Mouse (Mus musculus) midbrain, embryonic 16.5 days (tissue): ENCODE data around the gene Unc13a. TPM values are rescaled to one million over a fixed set of nuclear protein-coding genes. Genes with fewer than 3 reads are reported as not detected.

Experiments used
- ATAC-seq: fragments of 200-750 bp; cut with Nextera tagmentation; 2 replicates; pipeline ENCODE4 v1.8.0; 2017; ENCODE audit warnings: moderate TSS enrichment
- H3K27ac ChIP-seq: fragments of 300-500 bp; sonication (generic); 2 replicates; pipeline ENCODE4 v1.5.1; 2014; ENCODE audit warnings: mild to moderate bottlenecking, low read length, mixed read lengths
- H3K27me3 ChIP-seq: fragments of 300-500 bp; sonication (generic); 2 replicates; pipeline ENCODE4 v1.6.1; 2014; ENCODE audit warnings: low read depth, low read length, mixed read lengths; ENCODE audit not compliant: control insufficient read depth, insufficient read depth
- H3K36me3 ChIP-seq: fragments of 300-500 bp; sonication (generic); 2 replicates; pipeline ENCODE4 v1.6.1; 2014; ENCODE audit warnings: mild to moderate bottlenecking, low read length, moderate library complexity, mixed read lengths; ENCODE audit not compliant: control insufficient read depth, insufficient read depth
- H3K4me1 ChIP-seq: fragments of 300-500 bp; sonication (generic); 2 replicates; pipeline ENCODE4 v1.6.1; 2014; ENCODE audit warnings: mild to moderate bottlenecking, low read length, mixed read lengths; ENCODE audit not compliant: control insufficient read depth, insufficient read depth
- H3K4me2 ChIP-seq: fragments of 300-500 bp; sonication (generic); 2 replicates; pipeline ENCODE4 v1.6.1; 2014; ENCODE audit warnings: mild to moderate bottlenecking, low read length, mixed read lengths
- H3K4me3 ChIP-seq: fragments of 300-500 bp; sonication (generic); 2 replicates; pipeline ENCODE4 v1.5.1; 2014; ENCODE audit warnings: low read depth, mild to moderate bottlenecking, low read length, moderate library complexity, mixed read lengths
- H3K9ac ChIP-seq: fragments of 300-500 bp; sonication (generic); 2 replicates; pipeline ENCODE4 v1.6.1; 2014; ENCODE audit warnings: low read depth, low read length, mixed read lengths
- H3K9me3 ChIP-seq: fragments of 300-500 bp; sonication (generic); replicated peaks from 2 replicates; pipeline ENCODE4 v1.6.1; 2014; ENCODE audit warnings: mild to moderate bottlenecking, low read length, mixed read lengths; ENCODE audit not compliant: control insufficient read depth, poor library complexity, severe bottlenecking
- WGBS: fragments of 180-500 bp; shearing (Covaris S2); extraction: QIAGEN DNeasy Blood & Tissue Kit; methylation state at CpG from one replicate; pipeline ENCODE4 v1.1.7; 2014; 5-methylcytosine and 5-hydroxymethylcytosine counted together
- polyA plus RNA-seq: library from polyadenylated mRNA; unstranded; fragments of >200 nt; fragmentation: Nextera tagmentation; extraction: Ambion mirVana; gene quantifications from 2 replicates; pipeline ENCODE4 v1.2.1, GENCODE M21; 2015

The Unc13a gene
- polyA plus RNA-seq, 1 experiment from 2014 or later = 23.5 TPM

DNA sequence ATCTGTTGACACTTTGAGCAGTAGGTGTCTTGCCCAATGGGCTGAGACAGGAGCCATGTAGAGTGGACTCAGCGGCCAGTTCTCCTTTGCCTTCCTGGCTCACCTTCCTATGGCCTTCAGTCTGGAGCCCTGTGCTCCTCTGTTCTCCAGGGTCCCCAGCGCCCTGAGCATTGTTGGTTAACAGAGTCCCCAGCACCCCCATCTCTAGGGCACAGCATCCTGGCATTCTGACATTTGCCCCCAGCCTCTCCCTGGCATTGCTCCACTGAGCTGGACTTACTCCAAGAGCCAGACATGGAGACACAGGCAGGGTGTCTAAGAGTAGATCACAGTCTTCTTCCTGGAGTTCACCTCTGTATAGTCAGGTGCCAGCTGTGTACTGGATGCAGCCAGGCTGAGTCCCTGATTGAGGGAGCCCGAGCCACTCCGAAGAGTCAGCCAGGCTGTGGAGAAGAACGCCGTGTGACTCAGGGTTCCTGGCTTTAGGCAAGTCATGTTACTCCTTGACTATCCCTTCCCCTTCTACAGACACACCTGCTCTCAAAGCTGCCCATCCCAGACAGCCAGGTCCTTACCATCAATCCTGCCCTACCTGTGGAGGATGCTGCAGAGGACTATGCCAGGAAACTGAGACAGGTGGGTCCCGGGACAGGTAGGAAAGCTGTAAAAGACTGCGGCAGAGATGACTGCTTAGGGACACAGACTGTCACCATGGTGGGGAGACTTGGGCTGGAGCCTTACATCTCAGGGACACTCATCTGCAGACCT lies 77.8 kb downstream of the Unc13a start:
- ATAC-seq = no peak
- WGBS = 91% methylated on average over 8 of the region's 8 CpGs
- Histone ChIP-seq H3K36me3 (no peaks in the 10 kb centered on the region), H3K4me1 (peaks cover 21% of the 10 kb centered on the region), H3K27ac (no peak overlapping the region), H3K4me2 (no peak overlapping the region), H3K27me3 (no peaks in the 10 kb centered on the region), H3K4me3 (no peak overlapping the region), H3K9me3 (no peaks in the 10 kb centered on the region), H3K9ac (no peak overlapping the region)

DNA sequence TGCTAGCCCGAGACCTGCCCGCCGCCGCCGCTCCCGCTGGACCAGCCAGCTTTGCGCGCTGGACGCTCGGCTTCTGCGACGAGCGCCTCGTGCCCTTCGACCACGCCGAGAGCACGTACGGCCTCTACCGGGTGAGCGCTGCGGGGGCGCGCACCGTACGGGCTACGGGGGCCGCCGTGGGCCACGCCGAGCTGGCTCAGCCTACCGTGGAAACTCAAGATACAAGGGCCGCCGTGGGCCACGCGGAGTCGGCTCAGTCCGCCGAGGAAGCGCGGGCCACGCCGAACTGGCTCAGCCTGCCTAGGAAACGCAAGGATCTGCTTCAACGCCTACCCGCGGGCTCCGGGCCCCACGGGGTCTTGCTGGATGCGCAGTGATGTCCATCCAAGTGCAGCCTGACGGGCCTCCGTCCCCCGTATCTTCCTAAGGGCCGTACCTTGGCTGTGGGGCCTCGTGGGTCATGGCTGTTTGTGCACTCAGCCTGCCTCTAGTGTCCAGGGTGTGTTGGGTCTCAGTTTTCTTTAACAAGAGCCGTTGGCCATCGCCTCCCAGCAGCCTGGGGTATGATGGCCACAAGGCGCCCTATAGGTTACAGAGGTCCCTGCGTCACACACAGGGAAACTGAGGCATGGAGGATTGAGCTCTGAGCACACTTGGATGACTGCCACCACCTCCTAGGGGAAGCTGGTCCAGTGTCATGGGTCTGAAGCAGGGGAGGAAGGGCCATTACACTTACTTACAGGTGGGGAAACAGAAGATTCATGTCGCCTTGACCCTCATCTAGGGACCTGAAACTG lies 79.0 kb downstream of the Unc13a start:
- Histone ChIP-seq H3K4me2 (peak overlapping the region; percentile 99), H3K4me3 (peak overlapping the region; percentile 86), H3K9ac (peak overlapping the region; percentile 97), H3K4me1 (peaks cover 21% of the 10 kb centered on the region), H3K27me3 (no peaks in the 10 kb centered on the region), H3K9me3 (no peaks in the 10 kb centered on the region), H3K36me3 (no peaks in the 10 kb centered on the region), H3K27ac (peak overlapping the region; percentile 99)
- WGBS = 5% methylated on average over 53 of the region's 60 CpGs
- peak; percentile 76 for ATAC-seq

DNA sequence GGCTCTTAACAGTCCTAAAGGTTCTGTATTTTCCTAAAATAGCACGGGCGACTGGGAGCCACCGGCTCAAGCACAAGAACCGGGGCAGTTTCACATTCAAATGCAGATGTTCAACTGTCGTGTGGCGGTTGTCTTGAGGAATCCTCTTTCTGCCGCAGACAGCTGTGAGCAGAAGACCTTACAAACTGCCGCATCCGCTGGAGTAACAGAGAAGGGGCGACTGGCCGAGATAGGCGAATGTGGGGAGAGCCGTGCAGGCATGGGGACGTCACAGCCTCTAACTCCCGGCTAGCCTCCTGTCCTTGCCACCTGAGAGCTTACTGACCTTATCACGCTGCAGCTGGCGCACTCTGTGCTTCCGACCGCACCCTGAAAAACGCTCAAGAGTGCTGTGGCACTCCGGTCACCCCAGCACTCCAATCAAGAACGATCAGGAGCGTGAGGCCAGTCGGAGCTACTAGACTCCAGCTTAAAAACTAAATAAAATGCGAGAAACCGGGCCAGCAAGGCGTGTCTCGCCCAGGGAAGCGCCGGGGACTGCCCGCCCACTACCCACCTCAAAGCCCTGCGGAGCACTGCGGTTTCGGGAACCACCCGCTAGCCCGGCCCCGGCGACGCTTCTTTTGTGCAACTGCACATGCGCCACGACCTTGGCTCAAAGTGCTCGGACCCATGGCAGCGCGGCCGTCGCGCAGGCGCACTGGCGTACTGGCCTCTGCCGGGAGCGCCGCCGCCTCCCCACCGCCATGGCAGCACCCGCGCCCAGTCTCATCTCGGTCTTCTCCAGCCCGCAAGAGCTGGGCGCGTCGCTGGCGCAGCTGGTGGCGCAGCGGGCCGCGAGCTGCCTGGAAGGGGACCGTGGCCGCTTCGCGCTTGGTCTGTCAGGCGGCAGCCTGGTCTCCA lies 79.8 kb downstream of the Unc13a start, which contains the start of gene Pgls:
Pgls (plus strand) TSS at position 706 of the 903 bp plus-strand sequence.
- no peaks in the 10 kb centered on the region for H3K36me3 ChIP-seq
- no peaks in the 10 kb centered on the region for H3K27me3 ChIP-seq
- peak within 1 kb of the TSS; percentile 99 for H3K4me2 ChIP-seq
- WGBS = under 1% methylated on average over 70 of the region's 71 CpGs
- peak; percentile 91 for ATAC-seq
- no peaks in the 10 kb centered on the region for H3K9me3 ChIP-seq
- H3K4me1 ChIP-seq = peaks cover 21% of the 10 kb centered on the region
- peak within 1 kb of the TSS; percentile 97 for H3K9ac ChIP-seq
- H3K27ac ChIP-seq = peak within 1 kb of the TSS; percentile 99
- peak within 1 kb of the TSS; percentile 86 for H3K4me3 ChIP-seq

DNA sequence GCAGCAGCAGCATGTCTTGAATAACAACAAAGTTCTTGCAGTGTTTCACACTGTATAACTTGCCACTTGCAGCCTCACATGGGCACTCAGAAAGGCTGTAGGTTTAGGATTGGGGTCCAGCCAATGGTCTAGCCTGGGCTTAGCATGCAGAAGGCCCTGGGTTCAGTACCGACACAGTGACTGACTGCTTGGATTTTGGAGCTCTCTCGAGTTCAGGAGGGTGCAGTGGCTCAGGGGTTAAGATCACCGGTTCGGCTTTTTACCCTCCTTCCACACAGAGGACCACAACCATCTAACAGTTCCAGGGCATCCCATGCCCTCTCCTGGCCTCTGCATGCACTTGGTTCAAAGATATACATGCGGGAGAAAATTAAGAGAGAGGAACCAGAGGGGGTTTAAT lies 80.5 kb downstream of the Unc13a start:
- no peaks in the 10 kb centered on the region for H3K36me3 ChIP-seq

DNA sequence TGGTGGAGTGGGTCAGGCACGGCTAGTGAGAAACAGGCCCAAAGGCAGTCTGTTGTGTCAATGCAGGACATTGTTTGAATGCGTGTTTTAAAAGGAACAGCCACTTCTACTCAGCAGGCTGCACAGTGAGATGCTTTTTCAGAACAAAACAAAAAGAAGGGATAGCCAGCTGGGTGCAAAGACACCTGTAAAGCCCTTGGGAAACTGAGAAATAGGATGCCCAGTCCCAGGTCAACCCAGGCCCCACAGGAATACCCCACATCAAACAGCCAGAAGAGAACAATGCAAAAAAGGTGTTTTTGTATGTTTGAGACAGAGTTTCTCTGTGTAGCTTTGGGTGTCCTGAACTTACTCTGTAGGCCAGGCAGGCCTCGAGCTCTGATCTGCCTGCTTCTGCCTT lies 82.8 kb downstream of the Unc13a start:
- WGBS = 64% methylated on average over 3 of the region's 3 CpGs
- no peak for ATAC-seq
- H3K27ac ChIP-seq = no peak overlapping the region
- H3K4me2 ChIP-seq = no peak overlapping the region
- H3K9me3 ChIP-seq = no peaks in the 10 kb centered on the region
- H3K9ac ChIP-seq = no peak overlapping the region
- H3K27me3 ChIP-seq = no peaks in the 10 kb centered on the region
- H3K36me3 ChIP-seq = peaks cover 16% of the 10 kb centered on the region
- H3K4me3 ChIP-seq = no peak overlapping the region
- peaks cover 21% of the 10 kb centered on the region for H3K4me1 ChIP-seq

More for the DNA sequence above, 80.5 kb downstream of the Unc13a start:
- no peak for ATAC-seq
- no peaks in the 10 kb centered on the region for H3K27me3 ChIP-seq
- peak overlapping the region; percentile 97 for H3K9ac ChIP-seq
- peak overlapping the region; percentile 99 for H3K27ac ChIP-seq
- peak overlapping the region; percentile 99 for H3K4me2 ChIP-seq
- peaks cover 21% of the 10 kb centered on the region for H3K4me1 ChIP-seq
- H3K4me3 ChIP-seq = peak overlapping the region; percentile 86
- 30% methylated on average over 5 of the region's 5 CpGs for WGBS
- no peaks in the 10 kb centered on the region for H3K9me3 ChIP-seq

DNA sequence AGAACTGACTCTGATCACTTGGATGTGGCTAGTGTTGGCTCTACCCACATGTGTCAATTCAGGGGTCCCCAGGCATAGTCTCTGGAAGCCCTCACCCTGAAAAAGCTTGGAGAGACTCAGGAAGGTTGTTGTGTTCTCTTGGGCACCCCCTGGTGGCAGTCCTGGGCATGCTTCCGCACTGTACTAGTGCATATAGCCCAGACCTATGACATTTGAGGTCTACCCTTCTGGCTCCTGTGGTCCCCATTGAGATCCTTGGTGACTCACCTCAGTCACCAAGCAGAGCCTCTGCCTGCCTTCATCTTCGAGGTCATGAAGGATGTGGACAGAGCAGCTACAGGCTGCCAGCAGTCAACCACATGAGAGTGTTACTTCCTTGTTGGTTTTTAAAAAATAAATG lies 84.7 kb downstream of the Unc13a start:
- Histone ChIP-seq H3K36me3 (peaks cover 16% of the 10 kb centered on the region), H3K4me2 (no peak overlapping the region), H3K27me3 (no peaks in the 10 kb centered on the region), H3K9ac (no peak overlapping the region), H3K9me3 (no peaks in the 10 kb centered on the region), H3K4me1 (peaks cover 10% of the 10 kb centered on the region), H3K4me3 (no peak overlapping the region), H3K27ac (no peak overlapping the region)
- ATAC-seq = no peak
- 73% methylated on average over 2 of the region's 2 CpGs for WGBS

DNA sequence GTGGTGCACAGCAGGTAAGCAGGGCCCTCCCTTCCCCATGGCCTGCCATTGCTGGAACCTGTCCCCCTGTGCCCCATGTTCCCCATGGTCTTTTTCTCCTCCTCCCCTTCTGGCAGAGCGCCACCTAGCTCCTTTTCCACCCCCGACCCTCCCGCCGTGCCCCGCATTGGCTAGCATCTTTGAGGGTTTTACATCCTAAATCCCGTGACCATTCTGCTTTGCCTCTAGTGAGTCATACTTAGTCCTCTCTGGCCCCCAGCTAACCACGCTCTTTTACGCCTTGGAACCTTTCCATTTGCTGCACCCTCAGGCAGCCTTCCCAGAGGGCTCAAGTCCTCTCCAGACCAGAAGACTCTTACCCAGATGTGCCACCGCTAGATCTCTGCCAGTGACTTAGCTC lies 91.4 kb downstream of the Unc13a start:
- H3K4me3 ChIP-seq = no peak overlapping the region
- no peak overlapping the region for H3K4me2 ChIP-seq
- no peak overlapping the region for H3K27ac ChIP-seq
- H3K36me3 ChIP-seq = peaks cover 24% of the 10 kb centered on the region
- no peaks in the 10 kb centered on the region for H3K27me3 ChIP-seq
- no peaks in the 10 kb centered on the region for H3K4me1 ChIP-seq
- no peak overlapping the region for H3K9ac ChIP-seq
- 19% methylated on average over 9 of the region's 9 CpGs for WGBS
- no peaks in the 10 kb centered on the region for H3K9me3 ChIP-seq
- peak; percentile 36; the same call in 1 of the 2 replicates for ATAC-seq

DNA sequence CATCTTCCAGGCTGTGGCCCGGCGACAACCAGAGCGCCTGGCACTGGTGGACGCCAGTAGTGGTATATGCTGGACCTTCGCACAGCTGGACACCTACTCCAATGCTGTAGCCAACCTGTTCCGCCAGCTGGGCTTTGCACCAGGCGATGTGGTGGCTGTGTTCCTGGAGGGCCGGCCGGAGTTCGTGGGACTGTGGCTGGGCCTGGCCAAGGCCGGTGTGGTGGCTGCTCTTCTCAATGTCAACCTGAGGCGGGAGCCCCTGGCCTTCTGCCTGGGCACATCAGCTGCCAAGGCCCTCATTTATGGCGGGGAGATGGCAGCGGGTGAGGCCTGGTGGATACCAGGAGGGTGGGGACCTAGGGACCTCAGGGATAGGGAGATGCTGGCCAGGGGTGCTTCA lies 92.1 kb downstream of the Unc13a start:
- Histone ChIP-seq H3K27me3 (no peaks in the 10 kb centered on the region), H3K9me3 (no peaks in the 10 kb centered on the region), H3K36me3 (peaks cover 21% of the 10 kb centered on the region), H3K4me2 (no peak overlapping the region), H3K9ac (peak overlapping the region; percentile 20; the same call in 1 of the 2 replicates), H3K4me1 (no peaks in the 10 kb centered on the region), H3K4me3 (no peak overlapping the region), H3K27ac (no peak overlapping the region)
- WGBS = 80% methylated on average over 13 of the region's 14 CpGs
- ATAC-seq = 0 out of 2 replicates have a peak, but pooled peaks have one; percentile 23
